Mouse (Mus musculus) CH12.LX (cell line): ENCODE results near the gene Fer. TPM values are rescaled to one million over a fixed set of nuclear protein-coding genes. Genes with fewer than 3 reads are reported as not detected.

ENCODE experiments used
- DNase-seq: peaks from one replicate; pipeline ENCODE4 v3.0.0-alpha.2; 2013; ENCODE audit errors: extremely low read depth
- H3K27ac ChIP-seq: 2 replicates; pipeline ENCODE4 v1.5.1; 2012; ENCODE audit warnings: low read depth, mild to moderate bottlenecking, control low read depth, moderate library complexity; ENCODE audit not compliant: insufficient read depth
- H3K27me3 ChIP-seq: replicated peaks from 2 replicates; pipeline ENCODE3; 2012; ENCODE audit warnings: inconsistent platforms
- H3K36me3 ChIP-seq, 2 experiments: replicated peaks in 1 of 2; 2 replicates each; pipeline versions ENCODE3 to v1.6.1; 2012; ENCODE audit warnings: inconsistent platforms in 1 of 2, low read length in 1 of 2, mild to moderate bottlenecking in 1 of 2, mixed read lengths in 1 of 2, moderate library complexity in 1 of 2; ENCODE audit not compliant: control insufficient read depth in 1 of 2, insufficient read depth in 1 of 2
- H3K4me1 ChIP-seq, 2 experiments: 2 replicates each; pipeline ENCODE4 v1.6.1; 2012; ENCODE audit warnings: inconsistent platforms in 1 of 2, moderate library complexity in 1 of 2; ENCODE audit not compliant: insufficient read depth in 2 of 2, control insufficient read depth in 1 of 2
- H3K4me2 ChIP-seq: 2 replicates; pipeline ENCODE4 v1.6.1; 2012; ENCODE audit warnings: low read depth, mild to moderate bottlenecking, control low read depth; ENCODE audit not compliant: poor library complexity, insufficient read depth, severe bottlenecking
- H3K4me3 ChIP-seq, 3 experiments: fragments of 150-350 bp in 1 of 3; sonication (generic) in 1 of 3; replicated peaks in 1 of 3; 2 replicates each; pipeline versions ENCODE3 to v1.5.1; 2011 to 2012; ENCODE audit warnings: low read depth in 2 of 3, low read length in 2 of 3, mild to moderate bottlenecking in 2 of 3, moderate library complexity in 2 of 3, control low read depth in 1 of 3, improper control_type of control experiment in 1 of 3, inconsistent platforms in 1 of 3, mixed read lengths in 1 of 3; ENCODE audit not compliant: poor library complexity in 1 of 3
- H3K79me2 ChIP-seq: replicated peaks from 2 replicates; pipeline ENCODE4 v1.6.1; 2012; ENCODE audit warnings: mild to moderate bottlenecking, moderate library complexity; ENCODE audit not compliant: control insufficient read depth, poor library complexity, insufficient read depth, severe bottlenecking; ENCODE audit errors: extremely low read depth
- H3K9ac ChIP-seq: 2 replicates; pipeline ENCODE4 v1.6.1; 2012; ENCODE audit warnings: low read depth, mild to moderate bottlenecking, control low read depth, moderate library complexity; ENCODE audit not compliant: insufficient read depth
- H3K9me3 ChIP-seq: replicated peaks from 2 replicates; pipeline ENCODE3; 2012; ENCODE audit warnings: low read length, inconsistent platforms, mixed read lengths
- CHD2 ChIP-seq: IDR thresholded peaks from 2 replicates; pipeline ENCODE4 v1.6.1; 2011; ENCODE audit warnings: low read length, improper control_type of control experiment
- CTCF ChIP-seq, 2 experiments: IDR thresholded peaks in 1 of 2; conservative IDR thresholded peaks in 1 of 2; 2 replicates each; pipeline ENCODE4 v1.5.1; 2011 to 2012; ENCODE audit warnings: low read depth in 2 of 2, low read length in 2 of 2, improper control_type of control experiment in 1 of 2, inconsistent platforms in 1 of 2, mild to moderate bottlenecking in 1 of 2, moderate library complexity in 1 of 2
- ELF1 ChIP-seq: IDR thresholded peaks from 2 replicates; pipeline ENCODE4 v1.6.1; 2014; ENCODE audit warnings: low read depth, mild to moderate bottlenecking, inconsistent platforms, low read length, improper control_type of control experiment
- EP300 ChIP-seq: IDR thresholded peaks from 2 replicates; pipeline ENCODE4 v1.6.1; 2011; ENCODE audit warnings: low read length, improper control_type of control experiment
- ETS1 ChIP-seq: conservative IDR thresholded peaks from 2 replicates; pipeline ENCODE4 v1.6.1; 2012; ENCODE audit warnings: low read depth, mild to moderate bottlenecking, inconsistent platforms, low read length, improper control_type of control experiment, moderate library complexity
- GABPA ChIP-seq: IDR thresholded peaks from 2 replicates; pipeline ENCODE4 v1.6.1; 2012; ENCODE audit warnings: low read depth, low read length, improper control_type of control experiment, inconsistent platforms; ENCODE audit not compliant: insufficient replicate concordance
- JUN ChIP-seq: IDR thresholded peaks from 2 replicates; pipeline ENCODE4 v1.6.1; 2011; ENCODE audit warnings: low read depth, mild to moderate bottlenecking, low read length, improper control_type of control experiment, moderate library complexity; ENCODE audit not compliant: insufficient read depth
- MAX ChIP-seq: IDR thresholded peaks from 2 replicates; pipeline ENCODE4 v1.6.1; 2011; ENCODE audit warnings: low read length, improper control_type of control experiment
- MEF2A ChIP-seq: IDR thresholded peaks from 2 replicates; pipeline ENCODE4 v1.6.1; 2014; ENCODE audit warnings: low read depth, mild to moderate bottlenecking, inconsistent platforms, low read length, improper control_type of control experiment, borderline replicate concordance
- MXI1 ChIP-seq: IDR thresholded peaks from 2 replicates; pipeline ENCODE4 v1.6.1; 2011; ENCODE audit warnings: mild to moderate bottlenecking, low read depth, low read length, improper control_type of control experiment
- NRF1 ChIP-seq: IDR thresholded peaks from 2 replicates; pipeline ENCODE4 v1.6.1; 2014; ENCODE audit warnings: low read depth, mild to moderate bottlenecking, inconsistent platforms, low read length, improper control_type of control experiment, moderate library complexity
- RAD21 ChIP-seq: IDR thresholded peaks from 2 replicates; pipeline ENCODE4 v1.6.1; 2011; ENCODE audit warnings: low read depth, mild to moderate bottlenecking, low read length, improper control_type of control experiment, moderate library complexity
- SIN3A ChIP-seq: IDR thresholded peaks from 2 replicates; pipeline ENCODE4 v1.6.1; 2012; ENCODE audit warnings: low read length, improper control_type of control experiment, inconsistent platforms
- SMC3 ChIP-seq: IDR thresholded peaks from 2 replicates; pipeline ENCODE4 v1.6.1; 2011; ENCODE audit warnings: low read depth, low read length, improper control_type of control experiment
- ZC3H11A ChIP-seq: IDR thresholded peaks from 2 replicates; pipeline ENCODE4 v1.6.1; 2012; ENCODE audit warnings: low read depth, mild to moderate bottlenecking, inconsistent platforms, low read length, improper control_type of control experiment
- ZMIZ1 ChIP-seq: IDR thresholded peaks from 2 replicates; pipeline ENCODE4 v1.6.1; 2012; ENCODE audit warnings: low read depth, mild to moderate bottlenecking, inconsistent platforms, low read length, improper control_type of control experiment
- ZNF384 ChIP-seq: IDR thresholded peaks from 2 replicates; pipeline ENCODE4 v1.6.1; 2012; ENCODE audit warnings: low read depth, low read length, improper control_type of control experiment, inconsistent platforms
- dilution Hi-C: fragments of 300-500 bp; cut with MboI; formaldehyde crosslinking; loops from 2 replicates; pipeline ENCODE4 v1.14.3; 2020; ENCODE audit warnings: low sequenced_read_pairs; ENCODE audit not compliant: extremely low pct_unique_long_range_greater_than_20kb, extremely low pct_ligation_motif_present
- in situ Hi-C: fragments of 300-500 bp; cut with MboI; formaldehyde crosslinking; loops from 3 replicates; pipeline ENCODE4 v1.14.3; 2019; ENCODE audit warnings: low sequenced_read_pairs, low pct_ligation_motif_present, low pct_unique_long_range_greater_than_20kb, mixed read lengths
- polyA plus RNA-seq: library from polyadenylated mRNA; unstranded; fragments of >175 nt; gene quantifications from 2 replicates; pipeline ENCODE4 v1.2.1, GENCODE M21; 2012; ENCODE audit warnings: low read depth; ENCODE audit not compliant: insufficient read length
- total RNA-seq, 2 experiments: library from RNA; depleted of rRNA; stranded (reverse); fragments of 300-350 nt in 1 of 2; fragments of >200 nt in 1 of 2; gene quantifications; 2 replicates each; pipeline ENCODE4 v1.2.3; 2012 to 2014

The Fer gene
- total and polyA plus RNA-seq, 3 experiments, result 4.3 to 4.9 (median 4.5) TPM

- TF ChIP-seq SIN3A (no peak; the same call in 1 of the 2 replicates), CHD2 (no peak), NRF1 (no peak), ETS1 (peak; percentile 88), MEF2A (peak; percentile 81)
These were observed 68.7 kb downstream of the Fer start (continued) for GRCm38 (mm10) chr17:63931556-63931955.

GRCm38 (mm10) chr17:63935408-63935807 is 72.5 kb downstream of the Fer start:
- TF ChIP-seq SMC3 (peak; percentile 59), CHD2 (peak; percentile 33; the same call in 1 of the 2 replicates), ELF1 (peak; percentile 44; the same call in 1 of the 2 replicates), GABPA (no peak), RAD21 (peak; percentile 57), CTCF (conservative IDR thresholded peaks at IDR 0.05 in 1 of 2, IDR thresholded peaks at IDR 0.05 in 1 of 2; ENCODE audit: low read depth in 2 of 2, low read length in 2 of 2) (peak in 1 of 2 experiments; percentile 64; a peak in 2 of 4 replicates)
- Histone ChIP-seq H3K4me3 (no peak overlapping the region), H3K9me3 (no peaks in the 10 kb centered on the region), H3K4me1 (peaks cover 17 to 57% of the 10 kb centered on the region in 2 experiments), H3K36me3 (no peaks in the 10 kb centered on the region), H3K79me2 (no peaks in the 10 kb centered on the region), H3K4me2 (no peak overlapping the region), H3K9ac (no peak overlapping the region), H3K27ac (no peak overlapping the region), H3K27me3 (no peaks in the 10 kb centered on the region)
- dilution Hi-C loops (no loop called here), in situ Hi-C loops (no loop called here)
- peak; percentile 42 for DNase-seq

DNA sequence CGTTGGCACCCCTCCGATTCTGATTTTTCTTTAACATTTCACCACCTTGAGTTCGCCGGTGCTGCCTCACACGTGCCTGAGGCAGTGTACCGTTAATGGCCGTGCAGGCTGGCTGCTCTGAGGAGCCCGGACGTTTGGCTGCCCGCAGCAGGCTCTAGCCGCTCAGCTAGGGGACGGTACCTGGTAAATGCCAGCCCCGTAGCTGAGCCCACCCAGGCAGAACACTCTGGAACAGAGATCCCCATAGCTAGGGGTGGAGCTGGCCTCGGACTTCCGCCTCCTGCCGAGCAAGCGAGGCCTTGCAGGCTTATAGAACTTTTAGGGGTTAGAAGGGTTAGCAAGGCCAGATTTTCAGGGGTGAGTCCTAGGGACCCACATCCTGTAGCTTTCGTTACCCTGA is 75.0 kb downstream of the Fer start:
- TF ChIP-seq NRF1, result no peak
- no peak for TF ChIP-seq MXI1
- no peak for TF ChIP-seq SMC3
- TF ChIP-seq CTCF (conservative IDR thresholded peaks at IDR 0.05 in 1 of 2, IDR thresholded peaks at IDR 0.05 in 1 of 2; ENCODE audit: low read depth in 2 of 2, low read length in 2 of 2), result no peak
- no peak for TF ChIP-seq EP300
- no peak for TF ChIP-seq MAX
- TF ChIP-seq ZC3H11A, result no peak
- TF ChIP-seq RAD21, result no peak
- no peak for TF ChIP-seq JUN
- TF ChIP-seq ZNF384, result no peak
- TF ChIP-seq ELF1, result no peak
- TF ChIP-seq ZMIZ1, result no peak
- no peak for DNase-seq
- peaks cover 5 to 37% of the 10 kb centered on the region in 2 experiments for H3K4me1 ChIP-seq
- in situ Hi-C loops (no loop called here), dilution Hi-C loops (no loop called here)
- no peak overlapping the region for H3K4me2 ChIP-seq
- H3K4me3 ChIP-seq, result no peak overlapping the region
- H3K9me3 ChIP-seq, result no peaks in the 10 kb centered on the region
- H3K27me3 ChIP-seq, result no peaks in the 10 kb centered on the region
- H3K79me2 ChIP-seq, result no peaks in the 10 kb centered on the region
- H3K36me3 ChIP-seq, result no peaks in the 10 kb centered on the region
- H3K27ac ChIP-seq, result no peak overlapping the region
- H3K9ac ChIP-seq, result no peak overlapping the region
